Mouse (Mus musculus) forebrain, embryonic 13.5 days (tissue): ENCODE results near the gene Tex29. TPM values are rescaled to one million over a fixed set of nuclear protein-coding genes. Genes with fewer than 3 reads are reported as not detected.

Experiments
- ATAC-seq: fragments of 200-750 bp; cut with Nextera tagmentation; 2 replicates; pipeline ENCODE4 v1.8.0; 2017
- H3K27ac ChIP-seq: fragments of 300-500 bp; sonication (generic); 2 replicates; pipeline ENCODE4 v1.5.1; 2015; ENCODE audit warnings: inconsistent platforms, mild to moderate bottlenecking, moderate library complexity
- H3K27me3 ChIP-seq: fragments of 300-500 bp; sonication (generic); 2 replicates; pipeline ENCODE4 v1.6.1; 2015; ENCODE audit warnings: mild to moderate bottlenecking, inconsistent platforms
- H3K36me3 ChIP-seq: fragments of 300-500 bp; sonication (generic); 2 replicates; pipeline ENCODE4 v1.6.1; 2015; ENCODE audit warnings: mild to moderate bottlenecking, inconsistent platforms; ENCODE audit not compliant: poor library complexity, severe bottlenecking
- H3K4me1 ChIP-seq: fragments of 300-500 bp; sonication (generic); 2 replicates; pipeline ENCODE4 v1.6.1; 2015; ENCODE audit warnings: inconsistent platforms
- H3K4me2 ChIP-seq: fragments of 300-500 bp; sonication (generic); 2 replicates; pipeline ENCODE4 v1.6.1; 2015; ENCODE audit warnings: inconsistent platforms, mild to moderate bottlenecking, moderate library complexity
- H3K4me3 ChIP-seq: fragments of 300-500 bp; sonication (generic); 2 replicates; pipeline ENCODE4 v1.5.1; 2015; ENCODE audit warnings: mild to moderate bottlenecking, inconsistent platforms
- H3K9ac ChIP-seq: fragments of 300-500 bp; sonication (generic); 2 replicates; pipeline ENCODE4 v1.6.1; 2015; ENCODE audit warnings: mild to moderate bottlenecking, inconsistent platforms
- H3K9me3 ChIP-seq: fragments of 300-500 bp; sonication (generic); replicated peaks from 2 replicates; pipeline ENCODE4 v1.6.1; 2016; ENCODE audit warnings: inconsistent platforms
- WGBS: fragments of 180-500 bp; shearing (Covaris S2); methylation state at CpG from one replicate; pipeline ENCODE4 v1.1.7; 2015; 5-methylcytosine and 5-hydroxymethylcytosine counted together
- polyA plus RNA-seq: library from polyadenylated mRNA; unstranded; fragments of >200 nt; fragmentation: Nextera tagmentation; extraction: Ambion mirVana; gene quantifications from 2 replicates; pipeline ENCODE4 v1.2.1, GENCODE M21; 2015

The Tex29 gene
- polyA plus RNA-seq, 1 experiment from 2014 or later: 0.89 TPM

- Histone ChIP-seq H3K9ac (no peak overlapping the region), H3K27ac (peak overlapping the region; percentile 85), H3K9me3 (peaks cover 16% of the 10 kb centered on the region), H3K4me3 (no peak overlapping the region), H3K4me2 (no peak overlapping the region), H3K36me3 (no peaks in the 10 kb centered on the region), H3K4me1 (peaks cover 29% of the 10 kb centered on the region), H3K27me3 (no peaks in the 10 kb centered on the region)
- ATAC-seq: peak; percentile 56
- WGBS: 84% methylated on average over 2 of the region's 2 CpGs
Observed at GRCm38 (mm10) chr8:11886824-11887223, 46.5 kb downstream of the Tex29 start.

DNA sequence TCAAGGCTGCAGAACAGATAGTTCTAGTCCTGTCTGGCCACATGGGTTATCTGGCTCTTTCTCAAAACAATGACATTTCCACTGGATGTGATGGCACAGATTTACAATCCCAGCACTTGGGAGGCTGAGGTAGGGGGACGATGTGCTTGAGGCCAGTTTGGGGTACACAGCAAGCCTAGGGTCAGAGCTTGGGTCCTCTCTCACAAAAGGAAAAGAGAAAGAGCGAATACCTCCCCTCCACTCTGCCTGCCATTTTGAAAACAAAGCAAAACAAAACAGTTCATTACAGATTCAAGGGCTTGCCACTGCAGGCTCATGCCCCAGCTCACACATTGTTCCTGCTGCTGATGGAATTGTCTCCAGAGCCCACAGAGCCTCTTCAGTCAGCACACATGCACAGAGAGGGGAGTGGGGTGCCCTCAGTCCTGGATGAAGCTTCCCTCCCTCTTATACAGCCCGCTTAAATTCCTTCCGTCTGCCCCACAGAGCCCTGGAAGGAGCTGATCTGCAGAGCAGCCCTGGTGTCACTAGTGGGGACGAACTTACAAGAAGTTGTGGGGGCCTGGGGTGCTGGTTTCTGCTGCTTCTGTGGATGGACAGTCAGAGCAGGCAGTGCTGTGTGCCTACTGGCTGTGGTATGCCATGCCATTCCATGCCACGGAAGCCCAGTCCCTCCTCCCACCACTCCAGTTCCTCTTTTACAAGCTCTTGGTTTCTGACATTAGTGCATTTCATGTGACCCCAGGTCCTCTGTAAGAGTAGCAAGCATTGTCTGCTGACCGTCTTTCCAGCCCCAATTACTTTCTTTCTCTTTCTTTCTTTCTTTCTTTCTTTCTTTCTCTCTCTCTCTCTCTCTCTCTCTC, 49.1 kb downstream of the Tex29 start:
- H3K27me3 ChIP-seq: peaks cover 2% of the 10 kb centered on the region
- 18% methylated on average over 7 of the region's 7 CpGs for WGBS
- no peak overlapping the region for H3K9ac ChIP-seq
- H3K4me3 ChIP-seq: no peak overlapping the region
- peaks cover 29% of the 10 kb centered on the region for H3K4me1 ChIP-seq
- H3K27ac ChIP-seq: peak overlapping the region; percentile 68; the same call in 1 of the 2 replicates
- peak overlapping the region; percentile 3; the same call in 1 of the 2 replicates for H3K4me2 ChIP-seq
- ATAC-seq: peak; percentile 45; the same call in 1 of the 2 replicates
- H3K36me3 ChIP-seq: no peaks in the 10 kb centered on the region
- no peaks in the 10 kb centered on the region for H3K9me3 ChIP-seq

DNA sequence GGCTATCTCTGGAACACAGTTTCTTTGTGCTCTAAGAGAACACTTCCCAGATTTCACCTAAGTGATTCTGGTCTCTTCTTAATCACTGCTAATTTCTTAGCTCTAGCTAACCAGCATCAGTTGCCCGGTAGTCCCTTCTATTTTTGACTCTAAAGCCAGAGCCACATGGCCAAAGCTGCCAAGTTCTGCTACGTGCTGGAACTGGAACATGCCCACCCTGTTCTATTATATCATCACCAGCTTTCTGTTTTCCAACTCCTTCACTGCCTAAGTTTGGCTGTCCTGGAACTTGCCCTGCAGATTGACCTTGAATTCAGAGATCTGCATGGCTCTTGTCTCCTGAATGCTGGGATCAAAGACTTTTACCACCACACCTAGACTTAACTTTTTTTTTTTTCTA, 52.5 kb downstream of the Tex29 start:
- 88% methylated on average over 2 of the region's 2 CpGs for WGBS
- H3K4me3 ChIP-seq: no peak overlapping the region
- ATAC-seq: no peak
- H3K27ac ChIP-seq: no peak overlapping the region
- H3K9ac ChIP-seq: no peak overlapping the region
- H3K27me3 ChIP-seq: peaks cover 21% of the 10 kb centered on the region
- no peaks in the 10 kb centered on the region for H3K9me3 ChIP-seq
- no peak overlapping the region for H3K4me2 ChIP-seq
- H3K36me3 ChIP-seq: no peaks in the 10 kb centered on the region
- peaks cover 31% of the 10 kb centered on the region for H3K4me1 ChIP-seq

- no peak overlapping the region for H3K4me2 ChIP-seq
- H3K27me3 ChIP-seq: peaks cover 50% of the 10 kb centered on the region
- H3K9ac ChIP-seq: no peak overlapping the region
- no peaks in the 10 kb centered on the region for H3K9me3 ChIP-seq
- H3K4me3 ChIP-seq: no peak overlapping the region
- WGBS: 22% methylated on average over 13 of the region's 13 CpGs
- no peaks in the 10 kb centered on the region for H3K36me3 ChIP-seq
- peak; percentile 90 for ATAC-seq
- H3K4me1 ChIP-seq: peaks cover 18% of the 10 kb centered on the region
- peak overlapping the region; percentile 49 for H3K27ac ChIP-seq
Observed at GRCm38 (mm10) chr8:11896022-11896662, 55.9 kb downstream of the Tex29 start.

GRCm38 (mm10) chr8:11896677-11897076, 56.4 kb downstream of the Tex29 start:
- Histone ChIP-seq H3K4me1 (peaks cover 18% of the 10 kb centered on the region), H3K27me3 (peaks cover 50% of the 10 kb centered on the region), H3K4me3 (no peak overlapping the region), H3K36me3 (no peaks in the 10 kb centered on the region), H3K27ac (peak overlapping the region; percentile 28), H3K9me3 (no peaks in the 10 kb centered on the region), H3K4me2 (peak overlapping the region; percentile 32; the same call in 1 of the 2 replicates), H3K9ac (peak overlapping the region; percentile 14; the same call in 1 of the 2 replicates)
- 24% methylated on average over 10 of the region's 10 CpGs for WGBS
- ATAC-seq: peak; percentile 79

DNA sequence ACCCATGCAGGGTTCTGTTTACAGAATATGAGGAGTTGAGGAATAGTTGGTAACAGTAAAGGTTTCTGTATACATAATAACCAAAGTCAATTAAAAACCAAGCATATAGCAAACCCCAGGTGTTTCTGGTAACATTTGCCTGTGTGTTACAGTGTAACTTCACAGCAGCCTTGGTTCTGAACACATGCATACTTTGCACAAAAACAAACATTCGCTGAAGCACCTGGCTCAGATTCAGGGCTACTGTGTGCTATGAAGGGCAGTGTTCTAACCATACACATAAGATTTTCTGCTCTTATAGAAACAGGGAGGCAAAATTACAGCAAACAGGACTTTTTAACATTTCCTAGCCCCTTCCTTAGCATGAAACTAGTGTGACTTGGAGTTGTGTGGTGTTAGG, 58.5 kb downstream of the Tex29 start:
- no peak for ATAC-seq
- 78% methylated on average over 1 of the region's 1 CpGs for WGBS

More for the DNA sequence above, 58.5 kb downstream of the Tex29 start:
- no peaks in the 10 kb centered on the region for H3K9me3 ChIP-seq
- H3K36me3 ChIP-seq: no peaks in the 10 kb centered on the region
- H3K9ac ChIP-seq: no peak overlapping the region
- no peak overlapping the region for H3K4me2 ChIP-seq
- H3K4me1 ChIP-seq: peaks cover 18% of the 10 kb centered on the region
- peaks cover 54% of the 10 kb centered on the region for H3K27me3 ChIP-seq
- H3K27ac ChIP-seq: no peak overlapping the region
- no peak overlapping the region for H3K4me3 ChIP-seq

Other genes with a start within 250 kb of the Tex29 start
- 113 and 117 TPM in 2 replicates for gene Ankrd10, start 204.7 kb upstream of the Tex29 start, polyA plus RNA-seq
- gene 1700016D06Rik, start 139.4 kb upstream of the Tex29 start, polyA plus RNA-seq: not detected in 2 replicates
- gene Arhgef7, start 112.8 kb upstream of the Tex29 start, polyA plus RNA-seq: 58.5 and 61.8 TPM in 2 replicates